Mouse (Mus musculus) ES-E14 (cell line): ENCODE results near the gene Hist1h2bn.

Experiments used
- CHD2 ChIP-seq: IDR thresholded peaks from 2 replicates; pipeline ENCODE4 v1.6.1; 2014; ENCODE audit warnings: mild to moderate bottlenecking, low read depth, low read length, inconsistent platforms
- HCFC1 ChIP-seq: IDR thresholded peaks from 2 replicates; pipeline ENCODE4 v1.6.1; 2012; ENCODE audit warnings: low read length, inconsistent platforms, borderline replicate concordance; ENCODE audit not compliant: insufficient read depth
- MAFK ChIP-seq: IDR thresholded peaks from 2 replicates; pipeline ENCODE4 v1.6.1; 2014; ENCODE audit warnings: mild to moderate bottlenecking, low read depth, low read length, inconsistent platforms; ENCODE audit not compliant: insufficient read depth
- ZC3H11A ChIP-seq: IDR thresholded peaks from 2 replicates; pipeline ENCODE4 v1.6.1; 2012; ENCODE audit warnings: low read depth, mild to moderate bottlenecking, inconsistent platforms, low read length, borderline replicate concordance
- ZNF384 ChIP-seq: IDR thresholded peaks from 2 replicates; pipeline ENCODE4 v1.6.1; 2012; ENCODE audit warnings: low read depth, low read length, inconsistent platforms

DNA sequence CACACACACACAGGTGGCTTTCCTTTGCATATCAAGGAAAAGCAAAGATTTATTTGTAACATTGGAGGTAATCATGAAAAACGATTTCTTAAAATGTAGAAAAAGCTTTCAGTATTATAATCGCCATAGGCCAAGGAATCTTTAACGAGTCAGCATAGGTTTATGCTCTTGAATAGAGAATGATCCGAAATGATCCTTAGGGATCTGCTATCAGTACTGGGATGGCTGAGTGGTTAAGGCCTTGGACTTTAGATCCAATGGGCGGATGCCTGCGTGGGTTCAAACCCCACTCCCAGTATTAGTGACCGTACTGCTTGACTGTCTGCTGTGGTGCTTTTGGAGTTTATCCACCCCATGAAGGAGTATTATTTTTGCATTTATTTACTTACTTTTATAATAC is 41.7 kb downstream of the Hist1h2bn start:
- no peak for TF ChIP-seq CHD2
- 0 out of 2 replicates have a peak, but pooled peaks have one; percentile 17 for TF ChIP-seq MAFK
- TF ChIP-seq ZNF384 = no peak
- TF ChIP-seq ZC3H11A = no peak
- no peak for TF ChIP-seq HCFC1
